Mouse (Mus musculus) hindbrain, embryonic 16.5 days (tissue): ENCODE data around the gene Klhl29. TPM values are rescaled to one million over a fixed set of nuclear protein-coding genes. Genes with fewer than 3 reads are reported as not detected.

Experiments
- ATAC-seq: fragments of 200-750 bp; cut with Nextera tagmentation; 2 replicates; pipeline ENCODE4 v1.8.0; 2017; ENCODE audit warnings: moderate TSS enrichment, moderate library complexity
- H3K27ac ChIP-seq: fragments of 300-500 bp; sonication (generic); 2 replicates; pipeline ENCODE4 v1.5.1; 2014; ENCODE audit warnings: low read depth, mild to moderate bottlenecking, control low read depth, low read length, moderate library complexity
- H3K27me3 ChIP-seq: fragments of 300-500 bp; sonication (generic); replicated peaks from 2 replicates; pipeline ENCODE4 v1.6.1; 2014; ENCODE audit warnings: low read length; ENCODE audit not compliant: control insufficient read depth, insufficient read depth
- H3K36me3 ChIP-seq: fragments of 300-500 bp; sonication (generic); 2 replicates; pipeline ENCODE4 v1.6.1; 2014; ENCODE audit warnings: mild to moderate bottlenecking, low read length, moderate library complexity, mixed read lengths; ENCODE audit not compliant: control insufficient read depth, insufficient read depth
- H3K4me1 ChIP-seq: fragments of 300-500 bp; sonication (generic); 2 replicates; pipeline ENCODE4 v1.6.1; 2014; ENCODE audit warnings: low read depth, low read length; ENCODE audit not compliant: control insufficient read depth, insufficient read depth
- H3K4me2 ChIP-seq: fragments of 300-500 bp; sonication (generic); 2 replicates; pipeline ENCODE4 v1.6.1; 2014; ENCODE audit warnings: mild to moderate bottlenecking, low read length, control low read depth, moderate library complexity
- H3K4me3 ChIP-seq: fragments of 300-500 bp; sonication (generic); 2 replicates; pipeline ENCODE4 v1.5.1; 2014; ENCODE audit warnings: mild to moderate bottlenecking, low read length, control low read depth, moderate library complexity
- H3K9ac ChIP-seq: fragments of 300-500 bp; sonication (generic); 2 replicates; pipeline ENCODE4 v1.6.1; 2014; ENCODE audit warnings: low read depth, mild to moderate bottlenecking, control low read depth, low read length, moderate library complexity
- H3K9me3 ChIP-seq: fragments of 300-500 bp; sonication (generic); 2 replicates; pipeline ENCODE4 v1.6.1; 2014; ENCODE audit warnings: mild to moderate bottlenecking, low read length, moderate library complexity; ENCODE audit not compliant: control insufficient read depth
- WGBS: fragments of 180-500 bp; shearing (Covaris S2); extraction: QIAGEN DNeasy Blood & Tissue Kit; methylation state at CpG from one replicate; pipeline ENCODE4 v1.1.7; 2014; 5-methylcytosine and 5-hydroxymethylcytosine counted together
- polyA plus RNA-seq: library from polyadenylated mRNA; unstranded; fragments of >200 nt; fragmentation: Nextera tagmentation; extraction: Ambion mirVana; gene quantifications from 2 replicates; pipeline ENCODE4 v1.2.1, GENCODE M21; 2015

Gene Klhl29
- polyA plus RNA-seq, 1 experiment from 2014 or later = 2.3 TPM

DNA sequence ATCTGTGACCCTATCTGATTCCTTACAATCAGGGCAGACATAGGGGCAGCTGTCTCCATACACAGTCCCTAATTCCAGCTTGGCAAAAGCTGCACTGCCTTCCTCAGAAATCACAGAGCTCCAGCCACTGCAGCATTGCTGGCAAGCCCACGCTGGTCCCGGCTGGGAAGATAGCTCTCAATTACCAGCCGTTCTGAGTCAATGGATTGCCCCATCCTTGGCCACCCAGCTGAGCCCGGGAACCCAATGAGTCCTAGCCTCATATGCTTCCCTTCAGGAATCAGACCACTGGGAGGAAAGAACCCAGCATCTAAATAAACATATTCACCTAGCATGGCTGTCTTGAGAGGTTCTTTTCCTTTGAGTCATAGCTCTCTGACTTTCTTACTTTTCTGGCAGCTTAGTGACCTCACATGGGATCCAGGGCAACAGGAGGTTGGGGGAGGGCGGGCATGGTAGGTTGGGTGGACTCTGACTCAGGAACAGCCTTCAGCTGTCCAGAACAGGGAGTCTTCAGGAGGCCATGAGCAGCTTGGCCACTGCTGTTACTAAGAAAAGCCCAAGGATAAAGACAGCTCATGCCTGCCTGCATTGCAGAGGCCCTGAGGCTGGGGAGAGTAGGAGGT lies 198.7 kb downstream of the Klhl29 start:
- H3K36me3 ChIP-seq = no peaks in the 10 kb centered on the region
- ATAC-seq = no peak
- no peak overlapping the region for H3K4me3 ChIP-seq
- WGBS = 68% methylated on average over 5 of the region's 5 CpGs
- H3K9me3 ChIP-seq = no peaks in the 10 kb centered on the region
- H3K27ac ChIP-seq = no peak overlapping the region
- no peak overlapping the region for H3K4me2 ChIP-seq
- H3K27me3 ChIP-seq = no peaks in the 10 kb centered on the region
- no peaks in the 10 kb centered on the region; the same call in 1 of the 2 replicates for H3K4me1 ChIP-seq
- no peak overlapping the region for H3K9ac ChIP-seq

GRCm38 (mm10) chr12:5166141-5166540 lies 209.3 kb downstream of the Klhl29 start:
- ATAC-seq = peak; percentile 63
- Histone ChIP-seq H3K4me1 (0 out of 2 replicates have a peak, but pooled peaks cover 2% of the 10 kb centered on the region), H3K9ac (no peak overlapping the region), H3K9me3 (no peaks in the 10 kb centered on the region), H3K27ac (no peak overlapping the region), H3K4me3 (no peak overlapping the region), H3K27me3 (no peaks in the 10 kb centered on the region), H3K36me3 (no peaks in the 10 kb centered on the region), H3K4me2 (no peak overlapping the region)
- 55% methylated on average over 6 of the region's 6 CpGs for WGBS

- 0 out of 2 replicates have a peak, but pooled peaks have one; percentile 9 for ATAC-seq
- H3K9me3 ChIP-seq = no peaks in the 10 kb centered on the region
- no peak overlapping the region for H3K9ac ChIP-seq
- no peak overlapping the region for H3K4me3 ChIP-seq
- WGBS = 79% methylated on average over 9 of the region's 9 CpGs
- no peaks in the 10 kb centered on the region for H3K27me3 ChIP-seq
- no peaks in the 10 kb centered on the region for H3K36me3 ChIP-seq
- no peak overlapping the region for H3K4me2 ChIP-seq
- no peak overlapping the region for H3K27ac ChIP-seq
- 0 out of 2 replicates have a peak, but pooled peaks cover 2% of the 10 kb centered on the region for H3K4me1 ChIP-seq
Observed at GRCm38 (mm10) chr12:5165411-5165810, 210.1 kb downstream of the Klhl29 start.

DNA sequence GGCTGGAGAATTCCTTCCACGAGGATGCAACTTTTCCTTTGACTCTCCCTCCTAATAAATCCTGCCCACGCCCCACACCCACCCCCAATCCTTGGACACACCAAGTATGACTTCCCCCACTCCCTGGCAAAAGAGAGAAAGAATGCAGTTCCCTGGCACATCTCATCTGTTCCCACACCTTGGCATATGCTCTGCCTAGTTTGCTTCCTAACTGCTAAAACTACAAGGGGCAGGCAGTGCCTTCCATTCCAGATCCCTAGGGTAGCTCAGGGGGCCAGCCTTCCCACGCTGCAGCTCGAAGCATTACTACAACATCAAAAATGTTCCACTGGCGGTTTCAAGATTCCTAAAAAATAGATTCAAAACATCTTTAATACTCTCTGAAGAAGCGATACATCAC lies 212.8 kb downstream of the Klhl29 start:
- Histone ChIP-seq H3K9me3 (no peaks in the 10 kb centered on the region), H3K27me3 (no peaks in the 10 kb centered on the region), H3K4me2 (no peak overlapping the region), H3K27ac (no peak overlapping the region), H3K36me3 (no peaks in the 10 kb centered on the region), H3K4me1 (peaks cover 2% of the 10 kb centered on the region; the same call in 1 of the 2 replicates), H3K4me3 (no peak overlapping the region), H3K9ac (no peak overlapping the region)
- WGBS = 82% methylated on average over 6 of the region's 6 CpGs
- ATAC-seq = no peak

DNA sequence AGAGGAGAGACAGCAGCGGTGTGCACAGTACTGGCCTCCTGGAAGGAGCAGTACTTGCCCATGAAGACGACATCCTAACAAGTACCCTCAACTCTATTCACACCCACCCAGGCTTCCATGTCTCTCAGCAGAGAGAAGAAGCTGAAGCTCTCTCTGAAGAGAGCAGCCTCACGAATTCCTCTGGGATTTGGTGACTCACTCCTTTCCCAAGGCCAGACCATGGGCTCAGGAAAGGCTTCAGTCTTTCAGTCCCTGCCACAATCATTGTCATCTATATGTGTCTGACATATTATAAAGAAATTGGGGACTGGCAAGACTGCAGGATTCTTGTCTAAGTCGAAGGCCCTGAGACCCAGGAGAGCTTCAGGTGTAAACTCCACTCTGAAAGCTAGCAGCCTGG lies 213.9 kb downstream of the Klhl29 start:
- H3K4me1 ChIP-seq = peaks cover 2% of the 10 kb centered on the region; the same call in 1 of the 2 replicates
- H3K36me3 ChIP-seq = no peaks in the 10 kb centered on the region
- H3K27me3 ChIP-seq = no peaks in the 10 kb centered on the region
- 93% methylated on average over 4 of the region's 4 CpGs for WGBS
- H3K4me2 ChIP-seq = no peak overlapping the region
- no peak overlapping the region for H3K4me3 ChIP-seq
- no peak overlapping the region for H3K27ac ChIP-seq
- no peak overlapping the region for H3K9ac ChIP-seq
- ATAC-seq = no peak
- H3K9me3 ChIP-seq = no peaks in the 10 kb centered on the region

DNA sequence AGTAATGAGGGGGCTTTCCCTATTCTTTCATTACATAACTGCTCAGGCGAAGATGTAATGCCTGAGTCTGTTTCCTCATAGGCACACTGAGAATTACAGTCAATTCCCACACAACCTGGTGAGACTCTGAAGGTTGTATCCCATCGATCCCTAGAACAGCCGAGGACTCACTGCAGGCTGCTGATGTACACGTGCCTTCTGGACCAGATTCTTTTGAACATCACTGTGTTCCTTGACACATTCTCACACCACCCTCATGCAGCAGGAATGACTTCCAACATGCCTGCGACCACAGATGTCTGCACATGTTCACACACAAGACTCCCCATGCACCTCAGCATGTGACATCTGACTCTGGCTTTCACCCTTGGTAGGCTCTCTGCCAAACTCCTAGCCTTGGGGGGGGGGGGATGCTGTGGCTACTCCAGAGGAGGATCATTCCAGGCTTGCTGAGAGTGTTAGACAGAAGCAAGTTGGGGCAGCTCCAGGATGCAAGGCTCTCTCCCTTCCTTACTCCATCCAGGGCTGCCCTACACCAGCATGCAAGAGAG lies 217.5 kb downstream of the Klhl29 start:
- Histone ChIP-seq H3K4me2 (no peak overlapping the region), H3K4me1 (no peaks in the 10 kb centered on the region; the same call in 1 of the 2 replicates), H3K4me3 (no peak overlapping the region), H3K9me3 (no peaks in the 10 kb centered on the region), H3K36me3 (no peaks in the 10 kb centered on the region), H3K9ac (no peak overlapping the region), H3K27ac (no peak overlapping the region), H3K27me3 (no peaks in the 10 kb centered on the region)
- WGBS = 75% methylated on average over 5 of the region's 5 CpGs
- ATAC-seq = no peak

DNA sequence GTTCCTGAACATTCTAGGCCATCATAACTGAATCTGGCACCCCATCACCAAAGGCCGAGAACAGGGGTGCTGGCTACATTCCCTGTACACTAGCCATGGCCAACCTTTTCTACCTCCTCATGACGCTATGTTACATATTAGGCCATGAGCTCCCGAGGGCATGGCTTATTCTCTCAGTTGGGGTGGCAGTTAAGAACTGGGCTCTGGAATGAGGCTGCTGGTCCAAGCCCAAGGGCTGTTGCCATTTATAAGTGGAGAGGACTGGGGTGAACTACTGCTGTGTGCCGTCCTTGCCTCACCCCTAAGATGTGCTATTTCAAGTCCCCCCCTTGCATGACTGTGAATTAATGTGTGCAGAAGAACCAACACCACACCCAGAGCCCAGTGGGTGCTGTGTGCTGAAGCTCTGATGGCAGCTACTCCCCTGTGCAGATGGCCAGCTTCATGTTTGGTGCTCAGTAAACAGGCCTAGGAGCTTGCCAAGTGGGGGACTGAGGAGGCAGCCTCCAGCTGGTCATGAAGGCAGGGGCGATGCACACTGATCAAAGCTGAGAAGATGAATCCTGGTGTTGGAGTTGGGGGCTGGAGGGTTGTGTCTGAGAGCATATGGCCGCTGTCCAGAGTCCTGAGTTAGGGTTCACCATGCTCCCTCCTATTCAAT lies 218.3 kb downstream of the Klhl29 start:
- no peak overlapping the region for H3K27ac ChIP-seq
- no peak overlapping the region for H3K4me2 ChIP-seq
- no peaks in the 10 kb centered on the region for H3K36me3 ChIP-seq
- WGBS = 82% methylated on average over 6 of the region's 6 CpGs
- H3K4me1 ChIP-seq = no peaks in the 10 kb centered on the region; the same call in 1 of the 2 replicates
- H3K9ac ChIP-seq = no peak overlapping the region
- H3K9me3 ChIP-seq = no peaks in the 10 kb centered on the region
- no peak overlapping the region for H3K4me3 ChIP-seq
- H3K27me3 ChIP-seq = no peaks in the 10 kb centered on the region
- peak; percentile 56; the same call in 1 of the 2 replicates for ATAC-seq

DNA sequence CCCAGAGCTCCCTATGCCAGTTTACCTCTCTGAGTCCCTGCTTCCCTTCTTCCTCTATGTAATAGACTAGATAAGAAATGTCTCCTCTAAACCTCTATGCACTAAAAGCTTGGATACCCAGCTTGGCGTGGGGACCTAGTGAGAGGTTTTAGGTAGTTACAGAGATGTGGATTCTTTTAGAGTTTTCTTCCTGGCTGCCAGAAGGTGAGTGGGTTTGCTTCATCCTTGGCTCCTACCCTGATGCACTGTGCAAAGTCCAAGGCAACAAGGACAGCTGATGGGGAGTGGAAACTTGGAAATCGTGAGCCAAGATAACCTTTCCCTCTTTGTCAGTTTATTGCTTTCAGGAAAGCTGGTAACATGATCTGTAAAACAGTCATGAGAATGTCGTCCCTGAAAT lies 220.3 kb downstream of the Klhl29 start:
- H3K4me2 ChIP-seq = no peak overlapping the region
- ATAC-seq = no peak
- no peak overlapping the region for H3K4me3 ChIP-seq
- no peaks in the 10 kb centered on the region for H3K9me3 ChIP-seq
- no peak overlapping the region for H3K9ac ChIP-seq
- H3K36me3 ChIP-seq = no peaks in the 10 kb centered on the region
- no peaks in the 10 kb centered on the region; the same call in 1 of the 2 replicates for H3K4me1 ChIP-seq
- WGBS = 94% methylated on average over 3 of the region's 3 CpGs
- H3K27me3 ChIP-seq = no peaks in the 10 kb centered on the region
- H3K27ac ChIP-seq = no peak overlapping the region

GRCm38 (mm10) chr12:5151859-5152258 lies 223.6 kb downstream of the Klhl29 start:
- no peak overlapping the region for H3K4me3 ChIP-seq
- H3K36me3 ChIP-seq = peaks cover 2% of the 10 kb centered on the region; the same call in 1 of the 2 replicates
- H3K27me3 ChIP-seq = no peaks in the 10 kb centered on the region
- H3K4me1 ChIP-seq = no peaks in the 10 kb centered on the region
- H3K27ac ChIP-seq = no peak overlapping the region
- ATAC-seq = no peak
- H3K9me3 ChIP-seq = no peaks in the 10 kb centered on the region
- no peak overlapping the region for H3K9ac ChIP-seq
- WGBS = 27% methylated on average over 10 of the region's 10 CpGs
- no peak overlapping the region for H3K4me2 ChIP-seq
